Mouse (Mus musculus) cerebellum, adult (tissue): Measurements from ENCODE around the gene Snrnp35.
A peak's percentile ranks its signal among the peaks of the same experiment; 100 is the strongest.

ENCODE experiments used
- ATAC-seq: cut with Nextera tagmentation; 2 replicates; pipeline ENCODE4 v1.9.2; 2017; ENCODE audit warnings: mild to moderate bottlenecking, moderate library complexity, mixed read lengths; ENCODE audit not compliant: insufficient number of reproducible peaks, low FRiP score, low TSS enrichment

Gene Snrnp35

DNA sequence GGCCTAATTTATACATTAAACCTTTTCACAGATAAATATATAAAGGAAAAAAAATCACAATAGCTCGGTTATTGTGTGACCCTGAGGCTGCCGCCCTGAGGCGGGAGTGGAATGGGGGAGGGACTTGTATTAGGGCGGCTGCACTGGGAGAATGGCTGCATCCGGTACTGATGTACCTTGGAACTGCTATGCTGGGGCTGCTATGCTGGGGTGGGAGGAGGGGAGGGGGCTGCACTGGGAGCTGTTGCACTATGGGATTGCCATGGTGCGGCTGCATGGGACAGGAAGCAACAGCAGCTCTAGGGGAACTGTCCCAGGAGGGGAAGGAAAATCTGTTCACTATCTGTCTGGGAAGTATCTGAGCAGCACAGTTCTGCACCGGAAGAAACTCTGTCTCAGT is 49.5 kb downstream of the Snrnp35 start:
- ATAC-seq = no peak

DNA sequence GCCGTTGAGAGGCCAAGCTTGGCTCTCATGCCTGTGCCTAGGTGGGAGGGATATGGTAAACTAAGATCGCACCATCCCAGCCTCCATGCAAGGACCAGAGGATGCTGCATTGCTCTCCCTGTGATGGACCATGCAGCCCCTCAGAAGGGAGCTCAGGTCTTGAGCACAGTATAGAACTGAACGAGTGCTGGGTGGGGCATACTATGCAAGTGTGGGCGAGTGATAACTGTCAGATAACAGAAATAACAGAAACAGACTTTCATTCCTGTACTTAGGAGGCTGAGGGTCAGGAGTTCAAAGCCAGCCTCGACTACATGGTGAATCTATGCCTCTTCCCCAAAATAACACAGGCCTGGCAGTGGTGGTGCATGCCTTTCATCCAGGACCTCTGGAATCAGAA is 52.1 kb downstream of the Snrnp35 start:
- ATAC-seq = no peak

DNA sequence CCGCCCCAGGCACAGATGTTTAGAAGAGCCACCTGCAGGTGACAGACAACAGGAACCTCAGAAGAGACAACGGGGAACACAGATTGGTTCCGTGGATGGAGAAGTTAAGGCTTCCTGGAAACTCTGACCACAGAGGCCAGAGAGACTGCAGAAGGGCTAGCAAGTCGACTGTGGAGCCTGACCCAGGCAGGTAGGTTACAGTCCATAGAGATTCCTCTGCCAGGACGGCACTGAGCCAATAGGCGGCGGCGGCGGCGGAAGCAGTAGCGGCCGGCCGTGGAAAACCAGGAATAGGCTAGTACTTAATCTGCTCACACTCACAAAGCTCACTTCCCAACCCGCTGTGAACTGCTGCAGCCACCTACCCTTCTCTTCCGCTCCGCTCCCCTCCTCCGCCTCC is 53.8 kb downstream of the Snrnp35 start:
- ATAC-seq = no peak

DNA sequence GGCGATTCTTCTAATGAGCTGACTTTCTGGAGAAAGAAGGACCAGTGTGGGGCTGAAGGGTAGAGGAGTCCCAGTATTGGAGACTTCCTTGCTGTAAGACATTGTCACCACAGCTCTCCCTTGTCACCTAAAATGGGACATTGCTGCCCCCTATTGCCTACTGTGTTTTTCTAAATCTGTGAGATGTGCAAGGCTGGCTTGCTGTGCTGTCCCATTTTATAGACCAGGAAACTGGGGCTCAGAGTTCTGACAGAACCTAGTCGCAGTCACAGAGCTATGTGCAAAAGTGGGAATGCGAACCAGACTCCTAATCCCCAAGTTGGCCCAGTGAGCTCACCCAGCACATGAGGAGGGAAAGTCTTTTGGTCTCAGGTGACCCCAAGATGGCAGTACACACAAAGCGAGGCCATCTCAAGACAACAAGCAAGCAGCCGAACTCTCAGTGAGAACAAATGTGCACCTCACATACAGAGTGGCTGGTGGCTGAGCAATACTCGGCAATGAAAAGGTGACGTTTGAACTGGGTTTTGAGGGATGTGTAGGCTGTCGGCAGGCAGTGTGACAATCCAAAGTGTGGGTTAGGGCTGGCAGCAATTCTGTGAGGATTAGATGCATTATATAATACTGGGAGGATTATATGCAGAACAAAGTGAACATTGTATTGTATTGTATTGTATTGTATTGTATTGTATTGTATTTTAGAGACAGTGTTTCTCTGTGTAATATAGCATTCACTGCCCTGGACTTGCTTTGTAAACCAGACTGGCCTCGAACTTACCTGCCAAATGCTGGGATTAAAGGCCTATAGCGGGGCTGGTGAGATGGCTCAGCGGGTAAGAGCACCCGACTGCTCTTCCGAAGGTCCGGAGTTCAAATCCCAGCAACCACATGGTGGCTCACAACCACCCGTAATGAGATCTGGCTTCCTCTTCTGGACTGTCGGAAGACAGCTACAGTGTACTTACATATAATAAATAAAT is 56.2 kb downstream of the Snrnp35 start:
- ATAC-seq = no peak

DNA sequence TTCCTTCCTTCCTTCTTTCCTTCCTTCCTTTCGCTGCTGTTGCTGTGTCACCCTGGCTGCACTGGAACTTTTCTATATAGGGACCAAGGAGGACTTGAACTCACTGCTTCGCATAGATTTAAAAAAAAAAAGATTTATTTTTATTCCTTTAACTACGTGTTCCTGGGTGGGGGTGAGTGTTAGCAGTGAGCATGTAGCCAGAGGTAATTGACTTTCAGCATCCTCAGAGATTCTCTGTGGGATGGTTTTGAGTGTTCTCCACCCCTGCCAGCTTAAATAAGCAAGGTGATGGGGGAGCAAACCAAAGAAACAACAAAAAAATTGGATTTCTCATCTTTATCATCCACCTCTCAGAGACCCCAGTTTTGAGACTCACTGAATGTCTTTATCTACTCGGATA is 57.0 kb downstream of the Snrnp35 start:
- ATAC-seq = no peak

DNA sequence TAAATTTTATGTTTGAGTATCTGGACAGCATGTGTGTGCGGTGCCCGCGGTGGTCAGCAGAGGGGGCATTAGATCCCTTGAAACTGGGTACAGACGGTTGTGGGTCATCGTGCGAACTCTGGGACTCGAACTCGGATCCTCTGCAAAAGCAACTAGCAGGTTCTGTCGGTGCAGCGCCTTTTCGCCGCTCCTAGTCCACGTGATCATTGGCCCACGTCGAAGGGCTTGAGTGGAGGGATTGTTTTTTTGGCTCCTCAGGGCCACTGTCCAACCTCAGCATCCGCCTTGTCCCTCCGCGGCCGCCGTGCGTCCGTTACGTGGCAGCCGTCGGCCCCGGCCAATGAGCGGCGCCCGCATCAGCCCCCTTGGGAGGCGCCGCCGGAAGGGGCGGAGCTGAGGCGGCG is 57.5 kb downstream of the Snrnp35 start, which contains the start of gene Tmed2:
Tmed2 (plus strand) TSS at position 313 of the 404 bp plus-strand sequence.
- ATAC-seq = peak; percentile 93
